Mouse (Mus musculus) thymus, adult 2 months (tissue): ENCODE measurements around the gene Ppm1h. TPM values are rescaled to one million over a fixed set of nuclear protein-coding genes. Genes with fewer than 3 reads are reported as not detected.

Experiments
- DNase-seq: peaks from one replicate; pipeline ENCODE4 v3.0.0; 2021
- H3K27ac ChIP-seq: fragments of 200-500 bp; 2 replicates; pipeline ENCODE4 v1.5.1; 2012; ENCODE audit warnings: low read length, control low read depth; ENCODE audit not compliant: control insufficient read depth, insufficient read depth
- H3K27me3 ChIP-seq: fragments of 200-500 bp; 2 replicates; pipeline ENCODE4 v1.6.1; 2012; ENCODE audit warnings: mild to moderate bottlenecking, low read length, moderate library complexity, mixed read lengths; ENCODE audit not compliant: control insufficient read depth, insufficient read depth
- H3K36me3 ChIP-seq: fragments of 200-500 bp; 2 replicates; pipeline ENCODE4 v1.6.1; 2012; ENCODE audit warnings: mild to moderate bottlenecking, low read length, moderate library complexity; ENCODE audit not compliant: control insufficient read depth, insufficient read depth
- H3K4me1 ChIP-seq: fragments of 200-500 bp; replicated peaks from 2 replicates; pipeline ENCODE4 v1.6.1; 2012; ENCODE audit warnings: low read length; ENCODE audit not compliant: control insufficient read depth, insufficient read depth
- H3K4me3 ChIP-seq: fragments of 200-500 bp; 2 replicates; pipeline ENCODE4 v1.5.1; 2012; ENCODE audit warnings: mild to moderate bottlenecking, low read length, control low read depth, moderate library complexity; ENCODE audit not compliant: control insufficient read depth, insufficient read depth
- CTCF ChIP-seq: fragments of 200-500 bp; IDR thresholded peaks from 2 replicates; pipeline ENCODE4 v1.5.1; 2012; ENCODE audit warnings: mild to moderate bottlenecking, control low read depth, low read length, moderate library complexity, borderline replicate concordance; ENCODE audit not compliant: control insufficient read depth, poor library complexity, insufficient read depth; ENCODE audit errors: extremely low read depth
- POLR2A ChIP-seq: fragments of 200-500 bp; IDR thresholded peaks from 2 replicates; pipeline ENCODE4 v1.6.1; 2012; ENCODE audit warnings: mild to moderate bottlenecking, low read length, control low read depth, moderate library complexity; ENCODE audit not compliant: control insufficient read depth, poor library complexity, insufficient read depth; ENCODE audit errors: extremely low read depth
- WGBS: fragments of 180-500 bp; shearing (Covaris S2); methylation state at CpG from one replicate; pipeline ENCODE4 v1.1.7; 2018; 5-methylcytosine and 5-hydroxymethylcytosine counted together
- polyA plus RNA-seq: library from polyadenylated mRNA; depleted of rRNA; stranded (reverse); fragments of >200 nt; gene quantifications from 2 replicates; pipeline ENCODE4 v1.2.3, GENCODE M21; 2012

The Ppm1h gene
- polyA plus RNA-seq, 1 experiment: 61.7 TPM

DNA sequence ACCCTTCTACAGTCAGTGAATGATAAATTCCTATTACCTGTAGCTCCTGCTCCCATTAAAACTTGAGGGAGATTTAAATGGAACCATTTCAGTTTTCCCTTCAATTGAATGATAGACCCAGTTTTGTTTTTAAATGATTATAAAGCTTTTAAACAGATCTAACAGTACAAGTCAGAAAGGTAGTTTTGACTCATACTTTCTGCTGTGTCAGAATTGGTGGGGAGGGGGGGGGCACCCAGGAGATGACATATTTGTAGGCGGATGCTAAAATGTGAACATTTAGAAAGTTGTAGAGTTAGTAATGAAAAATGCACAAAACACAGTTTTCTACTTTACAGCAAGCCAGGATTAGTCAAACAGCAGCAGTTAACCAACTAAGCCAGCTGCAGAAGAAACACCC is 76.4 kb downstream of the Ppm1h start:
- WGBS: 80% methylated on average over 1 of the region's 1 CpGs

DNA sequence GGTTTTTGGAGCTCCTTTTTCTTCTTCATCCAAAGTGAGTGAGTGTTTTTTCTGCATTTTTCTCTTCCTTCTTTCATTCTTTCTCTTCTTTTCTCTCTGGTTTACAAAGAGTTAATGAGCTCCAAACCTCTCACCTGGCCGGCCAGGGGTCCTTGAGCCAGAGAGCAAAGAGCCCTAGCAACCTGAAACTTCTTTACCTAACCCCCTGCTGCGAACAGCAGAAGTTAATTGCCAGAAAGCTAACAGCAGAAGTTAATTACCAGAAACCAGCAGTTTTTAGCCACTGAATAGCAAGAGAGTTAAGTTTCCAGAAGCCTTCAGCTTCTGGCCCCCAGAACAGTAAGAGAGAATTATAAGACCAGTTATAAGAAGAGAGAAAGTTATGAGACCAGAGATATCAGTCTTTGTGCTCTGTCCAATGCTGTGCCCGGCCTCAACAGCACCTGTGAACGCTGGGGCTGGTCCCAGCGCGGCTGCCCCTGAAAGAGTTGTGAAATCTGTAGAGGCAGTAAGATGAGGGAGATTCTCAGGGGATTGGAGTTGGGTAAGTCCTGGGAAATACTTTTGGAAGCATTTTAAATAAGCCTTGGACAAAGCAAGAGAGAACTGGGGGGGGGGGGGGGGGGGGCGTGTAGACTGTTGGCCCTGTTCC is 78.4 kb downstream of the Ppm1h start:
- no peak overlapping the region for H3K4me3 ChIP-seq
- H3K27me3 ChIP-seq: no peaks in the 10 kb centered on the region
- no peak for TF ChIP-seq CTCF
- no peak for TF ChIP-seq POLR2A
- no peak for DNase-seq
- H3K4me1 ChIP-seq: peaks cover 53% of the 10 kb centered on the region
- H3K36me3 ChIP-seq: no peaks in the 10 kb centered on the region
- peak overlapping the region; percentile 96 for H3K27ac ChIP-seq
- WGBS: 48% methylated on average over 7 of the region's 7 CpGs

More for the DNA sequence above, 76.4 kb downstream of the Ppm1h start:
- TF ChIP-seq POLR2A (no peak), CTCF (no peak)
- DNase-seq: no peak
- Histone ChIP-seq H3K36me3 (no peaks in the 10 kb centered on the region), H3K4me1 (peaks cover 44% of the 10 kb centered on the region), H3K27me3 (no peaks in the 10 kb centered on the region), H3K4me3 (no peak overlapping the region), H3K27ac (no peak overlapping the region)

DNA sequence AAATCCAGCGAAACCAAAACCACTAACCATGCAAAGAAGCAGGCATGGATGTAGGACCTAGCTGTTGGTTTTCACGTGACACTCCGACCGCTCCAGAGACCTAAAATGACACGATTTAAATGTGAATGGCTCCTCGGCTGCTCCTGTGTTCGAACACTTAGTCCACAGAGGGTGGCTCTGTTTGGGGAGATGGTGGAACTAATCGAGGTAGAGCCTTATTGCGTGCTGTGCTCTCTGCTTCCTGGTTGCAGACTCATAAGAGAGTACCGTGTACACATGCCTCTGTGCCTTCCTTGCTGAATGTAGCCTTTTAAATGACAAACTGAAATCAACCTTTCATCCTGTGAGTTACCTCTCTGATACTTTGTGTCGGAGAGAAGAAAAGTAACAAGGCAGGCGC is 79.2 kb downstream of the Ppm1h start:
- Histone ChIP-seq H3K36me3 (no peaks in the 10 kb centered on the region), H3K27me3 (no peaks in the 10 kb centered on the region), H3K4me1 (peaks cover 50% of the 10 kb centered on the region), H3K4me3 (peak overlapping the region; percentile 33; the same call in 1 of the 2 replicates), H3K27ac (peak overlapping the region; percentile 96)
- DNase-seq: peak; percentile 54
- TF ChIP-seq CTCF (no peak), POLR2A (no peak)
- 44% methylated on average over 12 of the region's 12 CpGs for WGBS

GRCm38 (mm10) chr10:122758346-122758745 is 79.8 kb downstream of the Ppm1h start:
- Histone ChIP-seq H3K36me3 (no peaks in the 10 kb centered on the region), H3K27me3 (no peaks in the 10 kb centered on the region), H3K4me1 (peaks cover 53% of the 10 kb centered on the region), H3K4me3 (peak overlapping the region; percentile 33), H3K27ac (peak overlapping the region; percentile 96)
- peak; percentile 80 for DNase-seq
- TF ChIP-seq CTCF (no peak), POLR2A (no peak)
- 3% methylated on average over 4 of the region's 4 CpGs for WGBS

- H3K27me3 ChIP-seq: no peaks in the 10 kb centered on the region
- 64% methylated on average over 2 of the region's 2 CpGs for WGBS
- H3K27ac ChIP-seq: peak overlapping the region; percentile 39
- H3K36me3 ChIP-seq: no peaks in the 10 kb centered on the region
- DNase-seq: no peak
- H3K4me3 ChIP-seq: no peak overlapping the region
- H3K4me1 ChIP-seq: peaks cover 45% of the 10 kb centered on the region
- no peak for TF ChIP-seq POLR2A
- no peak for TF ChIP-seq CTCF
Measured at GRCm38 (mm10) chr10:122759729-122760128, 81.2 kb downstream of the Ppm1h start.

- TF ChIP-seq POLR2A (no peak), CTCF (no peak)
- DNase-seq: peak; percentile 37
- Histone ChIP-seq H3K36me3 (no peaks in the 10 kb centered on the region), H3K4me3 (no peak overlapping the region), H3K27me3 (no peaks in the 10 kb centered on the region), H3K27ac (peak overlapping the region; percentile 90), H3K4me1 (peaks cover 39% of the 10 kb centered on the region)
- WGBS: 28% methylated on average over 7 of the region's 7 CpGs
Measured at GRCm38 (mm10) chr10:122760469-122761307, 82.1 kb downstream of the Ppm1h start.
